Mouse (Mus musculus) adrenal gland, postnatal 25 days (tissue): ENCODE measurements around the gene Cyp4a10. TPM values are rescaled to one million over a fixed set of nuclear protein-coding genes. Genes with fewer than 3 reads are reported as not detected.
"Not testable (repeated sequence)": the region's sequence is repeated elsewhere in the genome, so short reads cannot be mapped to it uniquely, and the experiment has no call there.

Experiments used
- DNase-seq: peaks from one replicate; pipeline ENCODE4 v3.0.0; 2021; ENCODE audit warnings: mixed read lengths
- long read RNA-seq: library from polyadenylated mRNA; stranded (forward); transcript quantifications from one replicate; pipeline ENCODE4 v2.0.0, GENCODE M21; 2021
- total RNA-seq: library from RNA; stranded (reverse); gene quantifications from 2 replicates; pipeline ENCODE4 v1.2.3, GENCODE M21; 2021

Cyp4a10 gene
- total RNA-seq: 2.0 TPM in 1 of 2 replicates, not detected in the other
- long read RNA-seq, transcript Cyp4a10-201 (13 exons, 2,109 nt): major isoform, 108 of 115 reads
- long read RNA-seq, partial matches to known transcripts: 3 of 115 reads
- long read RNA-seq, other reads (novel, unspliced or antisense): 4 of 115 reads

- not testable (repeated sequence) for DNase-seq
These were observed at the start of gene Cyp4a10 for GRCm38 (mm10) chr4:115518000-115518399. Cyp4a10 (plus strand) TSS chr4:115518264.

GRCm38 (mm10) chr4:115473585-115473984 is 44.5 kb upstream of the Cyp4a10 start:
- not testable (repeated sequence) for DNase-seq

GRCm38 (mm10) chr4:115476051-115476450 is 42.0 kb upstream of the Cyp4a10 start:
- DNase-seq: not testable (repeated sequence)

- no peak for DNase-seq
These were observed 36.9 kb upstream of the Cyp4a10 start for GRCm38 (mm10) chr4:115481006-115481652.

DNA sequence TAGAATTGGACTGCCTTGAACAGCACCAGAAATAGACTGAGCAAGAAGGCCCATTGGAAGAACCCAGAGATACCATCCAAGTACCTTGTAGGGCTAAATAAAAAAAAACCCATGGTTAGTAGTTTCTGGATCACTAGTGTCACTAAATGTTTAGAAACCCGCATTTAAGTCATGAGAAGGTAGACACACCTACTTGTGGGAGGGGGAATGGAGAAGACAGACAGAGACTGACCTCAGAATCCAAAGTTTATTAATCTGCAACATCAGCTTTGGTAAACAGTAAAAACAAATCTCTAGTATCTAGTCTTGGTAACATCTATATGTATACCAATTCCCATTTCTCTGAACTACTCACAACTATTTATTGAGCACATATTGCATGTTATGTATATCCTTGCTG is 22.1 kb upstream of the Cyp4a10 start, which contains the start of gene Cyp4a14:
Gene Cyp4a14 (minus strand): TSS at position 142 of the 400 bp plus-strand sequence.
- DNase-seq: no peak

- no peak for DNase-seq
These were observed 20.6 kb upstream of the Cyp4a10 start for GRCm38 (mm10) chr4:115497466-115497865.

DNA sequence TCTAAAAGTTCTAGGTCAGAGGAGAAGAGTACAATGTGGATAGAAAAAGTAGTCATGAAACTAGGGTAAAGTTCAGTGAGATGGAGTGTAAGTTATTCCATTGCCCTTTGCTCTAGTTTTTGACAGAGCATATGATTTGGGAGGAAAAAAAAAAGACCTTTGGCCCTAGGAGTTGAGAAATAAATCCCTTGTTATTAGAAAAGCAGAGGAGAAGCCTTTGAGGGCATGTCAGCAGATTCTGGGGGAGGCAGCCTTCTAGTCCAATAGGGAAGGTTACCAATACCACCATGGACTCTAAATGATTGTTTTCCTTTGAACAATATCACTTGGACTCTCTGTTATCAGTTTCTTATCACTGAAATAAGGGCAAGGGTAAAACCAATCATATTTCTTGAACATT is 4.1 kb upstream of the Cyp4a10 start:
- DNase-seq: not testable (repeated sequence)

GRCm38 (mm10) chr4:115519444-115519843 is 1.4 kb downstream of the Cyp4a10 start:
- no peak for DNase-seq

DNA sequence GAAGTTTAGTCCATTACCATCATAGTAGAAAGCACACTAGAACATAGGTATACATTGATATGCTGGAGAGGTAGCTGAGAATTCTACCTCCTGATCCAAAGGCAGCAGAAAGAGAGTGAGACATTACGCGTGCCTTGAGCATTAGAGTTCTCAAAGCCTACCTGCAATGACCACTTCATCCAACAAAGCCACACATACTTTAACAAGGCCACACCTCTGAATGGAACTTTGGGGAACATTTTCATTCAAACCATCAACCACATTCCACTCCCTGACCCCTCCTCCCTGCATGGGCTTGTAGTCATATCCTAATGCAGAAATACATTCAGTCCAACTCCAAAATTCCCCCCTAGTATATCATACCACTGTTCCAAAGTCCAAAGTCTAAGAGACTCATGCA is 3.7 kb downstream of the Cyp4a10 start:
- no peak for DNase-seq

GRCm38 (mm10) chr4:115545101-115545500 is 27.0 kb downstream of the Cyp4a10 start:
- no peak for DNase-seq

GRCm38 (mm10) chr4:115546141-115546828 is 28.2 kb downstream of the Cyp4a10 start:
- DNase-seq: no peak

- no peak for DNase-seq
These were observed 34.7 kb downstream of the Cyp4a10 start for GRCm38 (mm10) chr4:115552726-115553125.

- no peak for DNase-seq
These were observed 37.4 kb downstream of the Cyp4a10 start for GRCm38 (mm10) chr4:115555513-115555912.

DNA sequence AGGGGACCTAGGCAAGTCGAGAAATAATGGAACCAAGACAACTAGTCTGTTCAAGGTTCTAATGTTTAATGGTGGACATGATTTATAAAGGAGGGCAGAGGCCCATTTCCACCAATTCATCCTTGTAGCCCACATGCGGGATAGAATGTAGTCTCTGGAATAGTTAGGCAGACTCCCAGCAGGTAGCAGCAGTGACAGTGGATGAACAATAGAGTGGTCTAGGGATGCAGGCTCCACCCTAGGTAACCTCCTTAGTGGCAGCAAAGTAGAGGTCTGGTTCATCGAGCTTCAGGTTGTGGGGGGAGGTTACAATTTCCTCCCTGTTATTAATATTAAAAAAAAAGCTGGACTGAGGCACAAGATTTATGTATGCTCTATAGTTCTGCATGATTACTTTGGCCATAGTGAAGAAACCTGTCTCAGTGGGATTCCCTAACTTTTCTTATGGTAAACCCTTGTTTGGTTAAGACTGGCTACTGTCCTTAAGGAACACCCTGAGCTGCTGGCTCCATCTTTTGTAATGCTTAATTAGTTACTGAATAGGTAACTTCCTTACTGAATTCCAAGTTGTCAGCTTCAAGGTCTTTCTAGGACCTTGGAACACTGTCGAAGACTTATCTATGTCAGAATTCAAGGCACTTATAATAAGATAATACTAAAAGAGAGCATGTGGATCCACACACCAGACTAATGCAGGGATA is 39.9 kb downstream of the Cyp4a10 start:
- DNase-seq: no peak

DNA sequence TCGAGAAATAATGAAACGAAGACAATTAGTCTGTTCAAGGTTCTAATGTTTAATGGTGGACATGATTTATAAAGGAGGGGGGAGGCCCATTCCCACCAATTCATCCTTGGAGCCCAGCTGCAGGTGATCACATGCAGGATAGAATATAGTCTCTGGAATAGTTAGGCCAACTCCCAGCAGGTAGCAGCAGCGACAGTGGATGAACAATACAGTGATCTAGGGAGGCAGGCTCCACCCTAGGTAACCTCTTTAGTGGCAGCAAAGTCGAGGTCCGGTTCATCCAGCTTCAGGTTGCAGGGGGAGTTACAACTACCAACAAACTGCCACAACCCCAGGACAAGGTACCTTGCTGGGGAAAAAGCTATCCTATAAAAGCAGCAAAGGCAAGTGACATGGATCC is 43.2 kb downstream of the Cyp4a10 start:
- DNase-seq: not testable (repeated sequence)

GRCm38 (mm10) chr4:115563401-115563800 is 45.3 kb downstream of the Cyp4a10 start, which contains the start of gene Cyp4a31:
Cyp4a31 (plus strand) TSS chr4:115563649.
- DNase-seq: no peak

DNA sequence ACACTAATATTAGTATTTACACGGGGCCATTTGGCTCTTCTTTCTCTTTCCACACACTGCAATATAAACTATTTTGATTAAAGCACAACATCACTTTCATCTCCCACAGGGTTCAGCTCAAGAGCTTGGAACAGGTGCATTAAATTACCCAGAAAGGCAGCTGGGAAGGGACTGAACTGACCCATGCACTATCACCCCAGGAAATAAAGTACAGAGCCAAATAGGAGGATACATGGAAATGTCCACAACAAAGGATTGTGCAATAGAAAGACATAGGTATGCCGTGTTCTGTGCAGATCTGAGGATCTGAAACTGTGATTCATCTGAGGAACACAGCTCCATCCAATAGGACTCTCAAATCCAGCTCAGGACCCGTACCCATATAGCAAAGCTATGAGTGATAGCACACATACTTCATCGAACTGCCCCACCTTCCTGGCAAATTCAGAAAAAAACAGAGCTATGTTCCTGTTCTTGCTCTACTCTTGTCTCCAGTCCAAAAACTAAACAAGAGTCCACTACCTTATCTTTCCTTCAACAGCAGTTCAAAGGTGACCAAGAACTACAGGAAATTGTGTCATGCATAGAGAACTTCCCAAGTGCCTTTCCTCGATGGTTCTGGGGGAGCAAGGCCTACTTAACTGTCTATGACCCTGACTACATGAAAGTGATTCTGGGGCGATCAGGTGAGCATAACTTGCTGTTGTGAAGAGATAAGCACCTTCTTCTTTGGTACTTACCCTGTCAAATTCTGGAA is 46.6 kb downstream of the Cyp4a10 start:
- not testable (repeated sequence) for DNase-seq

DNA sequence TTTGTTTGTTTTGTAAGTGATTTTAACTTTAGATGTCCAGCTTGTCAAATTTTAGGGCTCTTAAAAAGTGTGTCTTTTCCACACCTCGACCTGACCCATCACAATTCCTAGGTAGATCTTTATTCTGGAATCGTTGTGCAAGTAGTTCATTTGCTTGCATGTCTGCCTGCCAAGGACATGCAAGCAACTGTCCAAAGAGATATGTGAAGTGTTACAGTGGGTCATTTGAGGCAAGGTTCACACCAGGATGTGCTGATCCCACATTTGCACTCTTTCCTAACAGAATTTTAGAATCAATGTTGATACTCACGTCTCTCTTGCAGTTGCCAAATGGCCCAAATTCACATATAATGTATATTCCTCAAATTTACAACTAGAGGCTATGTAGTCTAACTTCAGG is 57.2 kb downstream of the Cyp4a10 start:
- DNase-seq: no peak

GRCm38 (mm10) chr4:115575776-115576175 is 57.7 kb downstream of the Cyp4a10 start:
- no peak for DNase-seq

DNA sequence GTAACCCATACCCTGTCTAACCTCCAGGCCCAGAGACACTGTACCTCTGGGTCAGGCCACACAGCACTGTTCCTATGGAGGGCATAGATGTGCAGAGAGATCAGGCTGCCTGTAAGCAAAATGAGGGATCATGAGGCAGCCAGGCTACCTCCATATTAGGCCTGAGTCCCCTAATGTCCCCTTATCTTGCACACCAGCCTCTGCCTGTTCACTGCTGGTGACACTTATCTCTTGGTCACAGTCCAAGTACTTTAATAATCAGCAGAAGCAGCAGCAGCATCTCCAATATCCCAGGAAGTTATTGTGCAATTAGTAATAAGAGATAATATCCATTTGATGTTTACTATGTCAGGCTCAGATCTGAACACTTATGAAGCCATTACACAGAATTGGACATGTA is 65.0 kb downstream of the Cyp4a10 start:
- DNase-seq: no peak
